Mouse (Mus musculus) ES-CJ7 (cell line): ENCODE measurements around the gene Hectd2.
A peak's percentile ranks its signal among the peaks of the same experiment; 100 is the strongest.

Source experiments
- DNase-seq: peaks from one replicate; pipeline ENCODE4 v3.0.0; 2011; ENCODE audit warnings: low read depth, low spot score

Gene Hectd2

DNA sequence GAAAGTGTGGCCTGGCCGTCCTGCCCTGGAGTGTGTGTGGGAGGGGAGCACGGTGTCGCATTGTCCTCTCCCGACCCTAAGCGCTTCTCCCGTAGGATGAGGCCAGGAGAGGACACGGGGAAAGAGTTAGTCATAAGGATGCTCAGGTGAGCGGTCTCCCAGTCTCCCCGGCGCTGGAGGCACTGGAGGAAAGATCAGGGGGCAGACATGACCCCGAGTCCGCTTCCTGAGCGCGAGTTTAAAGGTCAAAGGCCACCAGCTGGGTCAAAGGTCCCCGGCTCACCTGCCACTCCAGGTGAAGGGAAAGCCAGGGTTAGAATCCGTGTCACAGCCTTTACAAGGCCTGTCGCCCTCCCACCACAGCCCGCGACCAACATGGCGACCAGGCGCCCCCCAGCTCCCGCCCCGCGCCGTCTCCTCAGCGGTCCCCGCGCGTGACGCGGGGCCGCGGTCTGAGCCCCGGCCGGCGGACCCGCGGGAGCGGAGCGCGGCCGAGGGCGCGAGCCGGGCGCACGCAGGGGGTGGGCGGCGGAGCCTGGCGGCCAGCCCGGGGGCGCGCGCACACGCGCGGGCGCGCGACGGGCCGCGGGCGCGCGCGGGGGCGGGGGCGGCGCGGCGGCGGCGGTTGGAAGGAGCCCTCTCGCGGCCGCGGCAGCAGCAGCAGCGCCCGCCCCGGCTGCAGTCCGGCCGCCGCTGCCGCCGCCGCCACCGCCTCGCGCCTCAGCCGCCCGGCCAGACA lies at the start of gene Hectd2:
Gene Hectd2, plus strand, starts transcription at position 594 of the 739 bp plus-strand sequence.
- DNase-seq: peak; percentile 48

GRCm38 (mm10) chr19:36504716-36505115 lies 49.7 kb upstream of the Hectd2 start:
- DNase-seq: no peak

DNA sequence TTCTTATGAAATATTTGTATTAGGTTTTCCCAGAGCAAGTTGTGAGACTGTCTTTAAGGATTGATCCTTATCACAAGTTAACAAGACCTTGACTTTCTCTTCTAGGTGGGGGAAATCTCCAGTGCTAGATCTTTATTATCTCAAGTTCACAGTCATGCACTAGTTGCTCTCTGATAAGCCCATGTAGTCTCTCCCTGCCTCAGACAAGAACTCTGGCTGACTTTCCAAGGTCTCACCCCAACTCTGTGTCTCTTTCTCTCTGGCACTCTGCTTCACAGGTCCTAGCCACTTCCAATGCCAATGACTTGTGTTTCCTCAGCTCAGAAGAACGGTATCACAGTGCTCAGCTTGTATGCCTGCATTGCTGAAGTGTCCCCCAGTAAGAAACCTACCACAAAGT lies 43.1 kb upstream of the Hectd2 start:
- no peak for DNase-seq

DNA sequence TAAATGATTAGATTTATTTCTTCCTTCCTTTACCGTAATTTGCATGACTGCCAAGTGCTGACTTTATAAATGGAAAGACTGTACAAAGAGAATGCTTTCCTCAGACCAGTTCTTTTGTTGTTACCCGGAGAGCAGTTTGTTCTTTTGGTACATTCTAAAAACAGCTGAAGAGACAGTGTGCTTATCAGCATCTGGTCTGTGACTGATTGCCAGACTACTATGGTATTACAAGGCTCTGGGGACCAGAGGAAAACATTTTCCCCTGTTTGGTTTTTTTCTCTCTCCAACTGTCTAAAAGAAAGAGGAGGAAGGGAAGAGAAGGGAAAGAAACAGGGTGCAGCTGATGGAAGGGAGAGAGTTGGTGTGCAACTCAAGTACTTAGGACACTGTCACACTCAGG lies 36.0 kb upstream of the Hectd2 start:
- DNase-seq: no peak

DNA sequence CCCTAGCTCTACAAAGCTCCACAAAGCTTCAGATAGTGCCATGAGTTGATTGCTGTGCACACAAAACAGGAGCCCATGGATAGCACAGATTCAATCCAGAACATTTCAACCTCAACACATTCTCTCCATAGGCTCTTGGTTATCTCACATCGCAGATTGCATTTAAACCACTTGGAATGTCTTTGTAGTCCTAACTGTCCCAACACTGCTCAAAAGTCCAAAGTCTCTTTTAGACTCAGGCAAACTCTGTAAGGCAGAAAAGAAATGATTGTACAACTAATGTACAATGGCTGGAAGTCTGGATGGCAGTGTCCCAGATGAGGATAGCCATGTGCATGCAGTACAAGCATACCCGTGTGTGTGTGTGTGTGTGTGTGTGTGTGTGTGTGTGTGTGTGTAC lies 32.9 kb upstream of the Hectd2 start:
- DNase-seq: no peak

DNA sequence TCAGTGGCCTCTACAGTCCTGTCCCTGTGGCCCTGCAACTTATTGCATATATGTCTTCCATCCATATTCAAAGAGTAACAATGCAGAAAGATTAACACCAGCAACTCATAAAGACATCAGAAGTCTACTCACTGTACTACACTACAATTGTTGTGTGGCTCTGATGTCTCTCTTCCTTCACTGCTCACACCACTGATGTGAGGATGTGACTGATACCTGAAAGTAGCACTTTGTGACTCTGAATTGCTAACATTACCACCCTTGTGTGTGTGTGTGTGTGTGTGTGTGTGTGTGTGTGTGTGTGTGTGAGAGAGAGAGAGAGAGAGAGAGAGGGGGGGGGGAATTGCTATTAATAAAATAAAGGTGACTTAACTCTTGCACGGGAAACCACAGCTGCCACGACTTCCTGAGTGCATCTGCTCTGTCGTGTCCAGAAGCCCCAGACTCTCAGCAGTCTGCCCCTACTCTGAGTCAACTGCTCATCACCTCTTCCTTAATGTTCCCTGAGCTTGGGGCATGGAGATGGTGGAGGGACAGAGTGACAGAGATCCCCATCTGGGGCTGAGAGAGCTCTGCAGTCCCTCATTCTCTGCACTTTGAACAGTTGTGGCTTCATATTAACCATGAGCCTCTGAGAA lies 31.8 kb upstream of the Hectd2 start:
- no peak for DNase-seq

GRCm38 (mm10) chr19:36525071-36525470 lies 29.4 kb upstream of the Hectd2 start:
- no peak for DNase-seq

GRCm38 (mm10) chr19:36533082-36533481 lies 21.4 kb upstream of the Hectd2 start:
- peak; percentile 52 for DNase-seq

DNA sequence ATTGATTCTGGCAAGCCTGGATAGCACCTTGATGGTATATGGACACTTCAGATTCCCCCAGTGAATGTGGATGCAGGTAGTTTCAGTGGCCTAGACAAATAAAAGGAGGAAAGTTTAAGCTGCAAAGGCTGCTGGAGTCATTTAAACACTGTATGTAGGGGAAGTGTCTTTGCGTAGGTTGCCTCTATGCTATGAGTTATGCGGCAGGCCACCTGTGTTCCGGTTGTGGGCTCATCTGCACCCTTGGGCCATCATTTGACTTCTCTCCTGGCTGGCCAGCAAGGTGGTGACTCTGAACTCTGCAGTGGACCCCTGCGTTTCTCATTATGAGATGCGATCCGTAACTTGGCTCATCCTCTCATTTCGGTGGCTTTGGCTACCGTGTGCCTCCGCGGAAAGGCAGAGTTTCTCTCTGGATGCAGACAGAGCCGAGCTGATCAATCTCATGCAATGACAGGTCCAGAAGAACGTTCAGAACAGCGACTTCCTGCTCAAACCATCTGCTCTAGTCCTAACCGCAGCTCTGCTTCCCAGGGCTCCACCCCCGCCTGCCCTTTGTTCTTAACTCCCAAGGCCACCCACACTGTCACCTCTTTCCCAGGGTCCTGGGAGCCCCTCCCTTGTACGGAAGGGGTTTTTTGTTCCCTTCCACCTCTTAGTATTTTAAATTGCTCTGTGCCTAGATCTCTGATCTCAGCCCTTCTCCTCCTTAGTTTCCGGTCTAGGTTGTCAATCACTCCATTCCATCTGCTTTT lies 20.3 kb upstream of the Hectd2 start:
- peak; percentile 73 for DNase-seq

DNA sequence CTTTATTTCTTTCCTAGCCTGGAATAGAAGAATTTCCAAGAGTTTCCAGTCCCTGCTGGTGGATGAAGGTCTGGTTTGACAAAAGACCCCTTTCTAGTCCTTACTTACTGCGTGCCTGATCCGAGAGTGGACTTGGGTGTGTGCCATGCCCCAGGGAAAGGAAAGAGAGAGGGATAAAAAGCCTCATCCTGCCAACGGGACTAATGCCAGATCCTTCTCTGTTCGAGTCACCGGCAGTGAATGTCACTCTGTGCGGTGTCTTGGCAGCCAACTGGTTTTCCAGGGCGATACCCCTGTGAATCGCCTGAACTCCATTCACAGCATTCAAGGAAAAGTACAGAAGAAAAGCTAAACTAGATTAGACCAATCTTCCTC lies 19.7 kb upstream of the Hectd2 start:
- no peak for DNase-seq

- no peak for DNase-seq
Measured at GRCm38 (mm10) chr19:36535186-36535585, 19.3 kb upstream of the Hectd2 start.

DNA sequence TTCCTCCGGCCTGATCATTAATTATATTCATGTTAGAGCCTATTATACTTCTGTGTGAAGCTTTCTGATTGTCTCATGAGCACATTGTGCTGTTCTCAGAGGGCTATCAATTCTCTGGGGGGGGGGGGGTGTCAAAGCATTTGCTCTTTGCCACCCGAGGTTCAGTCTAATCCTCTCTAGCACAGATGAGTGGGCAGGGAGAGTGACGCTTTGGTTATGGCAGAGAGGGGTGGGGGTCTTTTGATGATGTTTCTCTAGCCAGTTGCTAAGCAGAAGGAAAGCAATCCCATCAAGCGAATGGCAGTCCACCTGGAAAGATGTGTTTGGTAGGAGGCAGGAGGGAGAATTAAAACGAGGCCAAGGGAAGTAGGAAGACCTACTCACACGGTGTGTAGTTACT lies 18.6 kb upstream of the Hectd2 start:
- DNase-seq: no peak

DNA sequence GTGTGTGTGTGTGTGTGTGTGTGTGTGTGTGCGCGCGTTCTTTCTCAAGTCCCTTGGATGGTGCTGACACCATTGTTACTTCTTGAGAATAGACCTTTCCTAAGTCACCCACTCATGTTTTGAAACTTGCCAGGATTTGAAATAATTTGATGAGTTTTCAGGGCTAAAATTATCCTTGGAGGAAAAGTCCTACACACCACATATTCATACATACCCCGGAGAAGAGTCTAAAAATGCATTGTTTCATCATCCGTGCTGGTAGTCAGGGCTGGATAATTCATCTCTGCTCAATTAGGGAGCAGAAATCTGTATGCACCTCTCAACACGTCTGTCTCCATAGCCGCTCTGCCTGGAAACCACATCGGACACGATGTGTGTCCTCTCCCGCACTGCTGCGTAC lies 17.5 kb upstream of the Hectd2 start:
- DNase-seq: no peak

DNA sequence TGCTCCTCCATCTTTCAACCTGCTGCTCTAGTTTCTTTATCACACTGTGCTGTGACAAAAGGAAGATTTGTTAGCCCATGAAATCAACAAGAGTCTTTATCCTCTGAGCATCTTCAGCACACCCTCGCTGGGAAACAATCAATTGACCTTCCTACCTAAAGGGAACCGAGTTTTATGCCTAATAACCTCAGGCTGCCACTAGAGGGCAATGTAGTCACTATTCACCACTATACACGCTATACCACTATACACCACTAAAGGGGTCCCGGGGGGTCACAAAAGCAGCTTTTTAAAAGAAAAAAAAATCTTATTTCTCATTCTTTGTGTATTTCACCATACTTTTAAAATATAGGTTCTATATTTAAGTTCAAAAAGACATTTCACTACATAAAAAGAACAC lies 15.9 kb upstream of the Hectd2 start:
- DNase-seq: peak; percentile 73

DNA sequence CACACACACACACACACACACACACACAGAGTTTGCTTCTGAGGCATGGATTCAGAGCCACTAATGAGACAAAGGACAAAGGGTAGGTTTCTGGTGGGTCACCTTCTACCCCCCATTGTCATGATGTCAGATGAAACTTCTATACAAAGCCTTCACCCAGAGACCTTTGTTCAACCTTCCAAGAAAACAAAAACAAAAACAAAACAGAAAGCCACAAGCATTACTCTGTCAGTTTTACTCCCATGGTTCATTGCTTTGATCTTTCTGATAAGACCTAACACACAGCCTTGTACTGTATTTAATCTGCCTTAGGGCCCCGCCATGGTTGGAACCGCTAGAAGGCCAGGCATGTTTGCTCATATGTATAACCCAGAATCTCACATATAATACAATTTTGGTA lies 15.1 kb upstream of the Hectd2 start:
- DNase-seq: no peak

DNA sequence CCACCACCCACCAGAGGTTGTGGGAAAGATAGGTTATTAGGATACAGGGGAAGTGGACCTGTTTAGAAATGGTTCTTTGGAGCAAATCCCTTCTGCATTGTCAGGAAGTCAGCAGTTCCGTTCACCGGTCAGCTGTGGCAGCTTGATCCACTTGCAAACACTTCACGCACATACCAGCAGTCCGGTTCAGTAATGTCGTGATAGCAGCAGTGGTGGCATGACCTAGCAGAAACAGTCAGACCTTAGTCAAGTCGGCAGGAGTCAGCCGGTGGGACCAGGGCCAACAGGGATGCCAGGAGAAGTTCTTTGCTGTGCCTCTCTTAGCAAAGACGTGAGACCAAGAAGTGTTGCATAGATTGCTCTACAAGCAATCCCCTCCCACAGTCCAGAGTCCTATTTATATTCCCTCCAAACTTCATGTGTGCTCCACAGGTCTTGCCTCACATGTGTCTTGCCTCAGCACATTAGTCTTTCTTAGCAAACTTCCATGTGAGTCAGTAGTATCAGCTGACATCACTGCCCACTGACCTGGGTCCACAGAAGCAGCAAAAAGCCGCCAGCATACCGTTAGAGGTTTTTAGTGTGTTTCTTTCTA lies 14.3 kb upstream of the Hectd2 start:
- DNase-seq: no peak

GRCm38 (mm10) chr19:36540776-36541175 lies 13.7 kb upstream of the Hectd2 start:
- no peak for DNase-seq

GRCm38 (mm10) chr19:36553561-36554045 lies 836 bp upstream of the Hectd2 start:
- DNase-seq: no peak

DNA sequence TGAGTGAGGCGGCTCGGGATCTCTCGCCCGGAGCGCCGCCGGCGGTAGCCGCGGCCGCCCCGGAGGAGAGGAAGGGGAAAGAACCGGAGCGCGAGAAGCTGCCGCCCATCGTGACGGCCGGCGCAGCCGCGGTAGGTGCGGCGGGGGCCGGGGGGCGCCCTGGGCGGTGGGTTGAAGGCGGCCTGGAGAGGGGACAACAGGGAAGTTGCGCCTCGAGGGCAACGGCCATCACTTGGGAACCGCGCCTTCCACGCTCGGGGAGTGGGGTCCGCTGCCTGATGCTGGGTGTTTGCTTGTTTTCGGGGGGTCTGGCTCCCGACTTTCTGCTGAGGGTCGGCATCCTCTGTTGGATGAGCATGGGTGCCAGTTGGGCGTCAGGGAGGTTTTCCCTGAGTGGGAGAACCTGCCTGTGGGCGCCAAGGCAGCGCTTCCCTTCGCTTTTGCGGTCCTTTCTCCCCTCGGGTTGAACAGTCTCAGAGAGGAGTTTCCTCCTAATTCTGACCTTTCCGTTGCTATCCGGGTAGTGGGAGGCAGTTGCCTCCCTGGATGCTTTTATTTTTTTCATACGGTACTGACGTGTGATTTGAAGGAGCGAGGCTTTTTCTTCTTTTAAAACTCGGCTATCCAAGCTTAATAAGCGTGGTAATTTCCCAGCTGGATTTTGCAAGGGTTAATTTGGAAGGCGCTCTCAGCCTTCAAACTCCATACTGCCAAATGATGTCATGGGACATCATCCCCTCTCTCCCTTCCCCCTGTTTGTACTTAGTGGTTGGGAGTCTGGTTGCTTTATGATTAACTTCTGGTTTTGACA lies 551 bp downstream of the Hectd2 start:
- DNase-seq: peak; percentile 14

DNA sequence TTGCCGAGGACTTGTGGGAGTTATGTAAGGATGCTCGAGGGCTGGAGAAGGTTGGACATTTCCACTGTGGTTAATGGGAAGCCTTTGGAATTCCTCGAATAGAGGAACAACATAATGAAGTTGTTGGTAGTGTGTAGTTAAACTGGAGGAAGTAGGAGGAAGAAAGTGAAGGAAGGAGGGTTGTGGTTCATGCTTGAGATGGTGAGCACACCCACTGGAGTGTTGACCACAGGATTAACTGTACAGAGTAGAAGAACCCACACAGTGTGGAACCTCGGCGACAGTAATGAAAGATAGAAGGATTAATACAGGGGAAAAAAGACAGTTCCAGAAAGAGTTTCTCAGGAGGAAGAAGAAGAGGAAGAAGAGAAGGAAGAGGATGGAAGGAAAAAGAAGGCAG lies 4.9 kb downstream of the Hectd2 start:
- no peak for DNase-seq

- no peak for DNase-seq
Measured at GRCm38 (mm10) chr19:36560160-36560559, 5.7 kb downstream of the Hectd2 start.
